Mouse (Mus musculus) right cerebral cortex, postnatal 36 days (tissue): ENCODE measurements at regions not wholly inside any gene's neighbourhood (a gene's known extent, or its start where the extent isn't known, plus 50 kb on each side); places are given as distances from the start of the nearest gene placed in this dataset.
A peak's percentile ranks its signal among the peaks of the same experiment; 100 is the strongest.

ENCODE experiments used
- DNase-seq, 2 experiments: peaks; one replicate each; pipeline ENCODE4 v3.0.0; 2022; ENCODE audit warnings: low spot score in 2 of 2, mixed read lengths in 1 of 2

GRCm38 (mm10) chrX:99216633-99217459, 80.9 kb downstream of the Efnb1 start:
- DNase-seq = no peak

- no peak for DNase-seq
Measured at GRCm38 (mm10) chrX:99215931-99216330, 80.0 kb downstream of the Efnb1 start.

DNA sequence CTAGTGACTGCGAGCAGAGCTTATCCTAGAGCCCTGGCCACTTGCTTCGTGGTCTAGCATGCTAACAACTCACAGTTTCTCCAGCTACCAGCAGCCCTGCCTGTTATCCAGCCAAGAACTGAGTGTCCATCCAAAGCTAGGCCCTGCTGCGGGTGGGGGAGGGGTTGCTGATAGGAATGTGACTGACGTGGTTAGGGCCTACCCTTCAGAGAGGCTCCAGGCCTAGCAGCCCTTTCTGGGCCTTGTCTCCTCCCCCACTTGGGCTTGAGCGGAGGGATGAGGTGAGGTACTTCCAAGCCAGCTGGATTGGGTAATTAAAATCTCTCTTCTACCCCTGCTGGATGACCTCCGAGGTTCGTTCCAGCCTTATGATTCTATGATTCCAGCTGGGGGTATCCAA, 79.2 kb downstream of the Efnb1 start:
- no peak for DNase-seq

GRCm38 (mm10) chrX:99213565-99214153, 77.7 kb downstream of the Efnb1 start:
- DNase-seq = no peak

GRCm38 (mm10) chrX:99204077-99204476, 68.1 kb downstream of the Efnb1 start:
- no peak for DNase-seq

GRCm38 (mm10) chrX:99201081-99201480, 65.2 kb downstream of the Efnb1 start:
- no peak for DNase-seq

- no peak for DNase-seq
Measured at GRCm38 (mm10) chrX:99199669-99200068, 63.7 kb downstream of the Efnb1 start.

DNA sequence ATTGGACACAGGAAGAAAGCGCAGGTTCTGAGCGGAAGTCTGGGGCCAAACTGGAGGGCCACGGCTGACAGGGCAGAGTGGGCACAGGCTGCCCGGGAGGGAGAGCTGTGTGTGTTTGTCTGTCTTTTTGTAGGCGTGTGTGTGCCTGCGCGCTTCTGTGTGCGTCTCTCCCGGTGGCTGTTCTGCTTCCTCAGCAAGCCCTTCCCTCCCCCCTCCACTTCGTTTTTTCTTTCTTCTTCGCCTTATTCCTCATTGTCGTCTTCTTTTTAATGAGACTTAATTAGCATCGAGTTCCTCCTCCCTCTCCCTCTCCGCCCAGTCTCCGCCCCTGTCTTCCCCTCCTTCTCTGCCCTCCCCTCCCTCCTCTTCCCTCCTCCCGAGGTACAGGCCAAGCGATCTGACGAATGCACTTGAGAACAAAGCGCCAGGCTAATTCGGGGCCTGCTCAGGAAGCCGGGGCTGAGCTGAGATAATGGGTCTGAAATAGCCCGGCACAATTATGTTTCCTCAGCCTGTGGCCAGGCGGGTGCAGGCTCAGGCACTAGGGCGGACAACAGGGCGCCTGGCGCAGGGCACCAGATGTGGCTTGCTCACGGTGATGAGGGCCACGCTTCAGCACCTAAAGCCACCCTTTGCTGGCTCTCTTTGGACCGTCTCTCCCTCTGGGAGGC, 63.2 kb downstream of the Efnb1 start:
- DNase-seq = peak; percentile 24 to 46
